Mouse (Mus musculus): ENCODE measurements around the gene Foxd2.

GRCm38 (mm10) chr4:114907951-114908828 lies 483 bp downstream of the Foxd2 start:
- TF ChIP-seq POLR2A (IDR thresholded peaks at IDR 0.05; ENCODE audit: borderline replicate concordance, control insufficient read depth, low read depth, low read length): no peak
- TF ChIP-seq CTCF (IDR thresholded peaks at IDR 0.05; ENCODE audit: control insufficient read depth, insufficient read depth, low read length): no peak

Measured in bone marrow, adult 2 months (tissue).